Mouse (Mus musculus) intestine, embryonic 15.5 days (tissue): ENCODE measurements around the gene Ak4. TPM values are rescaled to one million over a fixed set of nuclear protein-coding genes. Genes with fewer than 3 reads are reported as not detected.

Experiments used
- ATAC-seq: fragments of 200-750 bp; cut with Nextera tagmentation; 2 replicates; pipeline ENCODE4 v1.8.0; 2017; ENCODE audit warnings: moderate TSS enrichment, moderate library complexity
- H3K27ac ChIP-seq: fragments of 300-500 bp; sonication (generic); 2 replicates; pipeline ENCODE4 v1.5.1; 2015; ENCODE audit warnings: mild to moderate bottlenecking, inconsistent platforms
- H3K27me3 ChIP-seq: fragments of 300-500 bp; sonication (generic); replicated peaks from 2 replicates; pipeline ENCODE4 v1.6.1; 2015; ENCODE audit warnings: inconsistent platforms
- H3K36me3 ChIP-seq: fragments of 300-500 bp; sonication (generic); 2 replicates; pipeline ENCODE4 v1.6.1; 2015; ENCODE audit warnings: inconsistent platforms
- H3K4me1 ChIP-seq: fragments of 300-500 bp; sonication (generic); replicated peaks from 2 replicates; pipeline ENCODE4 v1.6.1; 2015; ENCODE audit warnings: inconsistent platforms
- H3K4me2 ChIP-seq: fragments of 300-500 bp; sonication (generic); replicated peaks from 2 replicates; pipeline ENCODE4 v1.6.1; 2015; ENCODE audit warnings: mild to moderate bottlenecking, inconsistent platforms
- H3K4me3 ChIP-seq: fragments of 300-500 bp; sonication (generic); replicated peaks from 2 replicates; pipeline ENCODE4 v1.5.1; 2015; ENCODE audit warnings: inconsistent platforms
- H3K9ac ChIP-seq: fragments of 300-500 bp; sonication (generic); 2 replicates; pipeline ENCODE4 v1.6.1; 2015; ENCODE audit warnings: inconsistent platforms
- H3K9me3 ChIP-seq: fragments of 300-500 bp; sonication (generic); 2 replicates; pipeline ENCODE4 v1.6.1; 2016; ENCODE audit warnings: inconsistent platforms
- WGBS: fragments of 180-500 bp; shearing (Covaris S2); methylation state at CpG from one replicate; pipeline ENCODE4 v1.1.7; 2015; 5-methylcytosine and 5-hydroxymethylcytosine counted together
- polyA plus RNA-seq: library from polyadenylated mRNA; unstranded; fragments of >200 nt; fragmentation: Nextera tagmentation; extraction: Ambion mirVana; gene quantifications from 2 replicates; pipeline ENCODE4 v1.2.1, GENCODE M21; 2015

Gene Ak4
- polyA plus RNA-seq, 1 experiment from 2014 or later = 25.1 TPM

DNA sequence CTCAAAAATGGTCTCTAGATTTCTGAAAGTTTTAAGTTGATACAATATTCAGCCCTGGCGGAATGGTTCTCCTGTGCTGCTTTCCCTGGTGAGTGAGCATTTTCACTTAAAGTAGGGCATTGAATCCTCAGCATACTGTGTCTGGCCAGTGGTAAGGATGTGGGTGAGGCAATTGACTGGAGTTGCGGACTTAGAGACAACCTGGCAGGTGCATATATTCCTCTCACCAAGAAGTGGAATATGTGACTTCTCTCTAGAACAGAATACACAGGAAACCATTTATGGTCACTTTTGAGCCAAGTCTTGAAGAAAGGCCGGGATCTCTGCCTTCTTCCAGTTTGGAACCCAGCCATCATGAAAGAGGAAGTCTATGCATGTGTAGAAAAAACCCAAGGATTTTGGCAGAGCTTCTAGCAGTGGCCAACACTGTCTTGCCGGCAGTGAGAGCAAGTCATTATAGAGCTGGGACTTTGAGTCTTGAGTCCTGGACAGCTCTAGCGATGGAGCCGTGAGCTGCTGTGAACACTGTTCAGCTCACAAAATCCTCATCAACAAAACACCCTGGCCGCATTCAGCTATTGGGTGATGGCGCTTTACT lies 71.3 kb downstream of the Ak4 start:
- Histone ChIP-seq H3K4me1 (no peaks in the 10 kb centered on the region), H3K27me3 (no peaks in the 10 kb centered on the region), H3K4me3 (no peak overlapping the region), H3K36me3 (no peaks in the 10 kb centered on the region), H3K9me3 (no peaks in the 10 kb centered on the region), H3K4me2 (no peak overlapping the region), H3K9ac (no peak overlapping the region), H3K27ac (no peak overlapping the region)
- no peak for ATAC-seq
- 80% methylated on average over 8 of the region's 8 CpGs for WGBS

DNA sequence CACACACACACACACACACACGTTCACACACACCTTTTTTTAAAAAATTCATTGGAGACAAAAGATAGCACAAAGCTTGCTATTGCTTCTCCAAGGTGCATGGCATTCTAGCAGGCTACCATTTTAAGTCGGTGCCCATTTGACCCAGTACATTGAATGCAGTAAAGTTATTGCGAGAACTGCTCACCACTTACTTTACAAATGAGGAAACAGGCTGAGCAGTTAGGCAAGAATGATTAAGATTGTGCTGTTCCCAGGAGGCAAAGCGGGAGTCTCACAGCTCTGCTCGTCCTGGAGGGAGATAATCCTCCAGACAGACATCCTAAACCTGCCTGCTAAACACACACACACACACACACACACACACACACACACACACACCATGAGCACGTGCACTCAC lies 72.6 kb downstream of the Ak4 start:
- H3K4me1 ChIP-seq = peaks cover 5% of the 10 kb centered on the region
- no peak overlapping the region for H3K9ac ChIP-seq
- H3K27ac ChIP-seq = no peak overlapping the region
- no peaks in the 10 kb centered on the region for H3K36me3 ChIP-seq
- 71% methylated on average over 6 of the region's 6 CpGs for WGBS
- no peak overlapping the region for H3K4me3 ChIP-seq
- H3K27me3 ChIP-seq = peaks cover 6% of the 10 kb centered on the region
- ATAC-seq = no peak
- H3K9me3 ChIP-seq = no peaks in the 10 kb centered on the region
- no peak overlapping the region for H3K4me2 ChIP-seq

DNA sequence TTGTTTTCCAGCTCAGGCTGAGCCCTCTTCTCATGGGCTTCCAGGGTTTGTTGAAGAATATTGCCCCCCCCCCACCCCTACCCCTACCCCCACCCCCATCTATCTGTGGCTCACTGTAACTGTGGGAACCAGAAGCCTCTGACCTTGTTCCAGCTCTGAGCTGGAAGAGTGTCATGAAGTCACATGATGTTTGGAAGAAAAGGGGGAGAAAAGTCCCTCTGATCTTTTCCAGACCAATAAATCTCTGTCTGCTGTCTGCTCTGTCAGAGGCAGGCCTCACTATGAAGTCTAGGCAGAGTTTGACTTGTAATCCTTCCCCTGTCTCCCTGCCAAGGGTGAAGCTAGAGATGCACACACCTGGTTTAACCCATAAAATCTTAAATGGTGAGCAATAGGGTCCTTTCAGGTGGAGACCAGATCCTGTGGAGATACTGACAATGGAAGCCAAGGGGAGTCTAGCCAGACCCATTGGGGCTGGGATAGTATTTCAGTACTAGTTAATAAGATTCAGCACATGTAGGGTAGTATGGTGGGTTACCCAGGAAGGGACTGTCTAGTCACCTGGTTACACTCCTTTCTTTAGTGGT lies 74.6 kb downstream of the Ak4 start:
- peaks cover 9% of the 10 kb centered on the region for H3K4me1 ChIP-seq
- no peak for ATAC-seq
- H3K27ac ChIP-seq = no peak overlapping the region
- no peak overlapping the region for H3K4me3 ChIP-seq
- no peak overlapping the region for H3K4me2 ChIP-seq
- H3K9ac ChIP-seq = no peak overlapping the region
- no peaks in the 10 kb centered on the region for H3K9me3 ChIP-seq
- H3K36me3 ChIP-seq = no peaks in the 10 kb centered on the region
- H3K27me3 ChIP-seq = peaks cover 15% of the 10 kb centered on the region

DNA sequence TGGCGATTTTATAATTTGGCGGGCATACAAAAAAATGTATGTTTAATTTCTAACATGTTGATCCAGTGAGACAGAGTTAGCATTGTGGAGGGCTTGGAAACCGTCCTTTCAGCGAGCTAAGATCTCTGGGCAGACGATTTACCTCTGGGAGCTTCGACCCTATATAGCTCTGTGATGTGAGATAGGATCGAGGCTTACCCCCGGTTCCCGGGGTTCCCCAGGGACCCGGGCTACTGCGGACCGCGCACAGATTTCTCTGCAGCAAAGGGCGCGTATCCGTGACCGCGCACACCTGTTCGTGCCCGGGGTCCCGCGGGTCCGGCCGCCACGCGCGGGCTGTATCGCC lies 77.1 kb downstream of the Ak4 start:
- H3K4me1 ChIP-seq = peaks cover 9% of the 10 kb centered on the region
- H3K4me2 ChIP-seq = peak overlapping the region; percentile 98
- H3K4me3 ChIP-seq = peak overlapping the region; percentile 56
- H3K27ac ChIP-seq = no peak overlapping the region
- no peaks in the 10 kb centered on the region for H3K36me3 ChIP-seq
- peaks cover 18% of the 10 kb centered on the region for H3K27me3 ChIP-seq
- no peaks in the 10 kb centered on the region for H3K9me3 ChIP-seq
- peak overlapping the region; percentile 39; the same call in 1 of the 2 replicates for H3K9ac ChIP-seq
- ATAC-seq = peak; percentile 34; the same call in 1 of the 2 replicates
- 2% methylated on average over 28 of the region's 28 CpGs for WGBS

DNA sequence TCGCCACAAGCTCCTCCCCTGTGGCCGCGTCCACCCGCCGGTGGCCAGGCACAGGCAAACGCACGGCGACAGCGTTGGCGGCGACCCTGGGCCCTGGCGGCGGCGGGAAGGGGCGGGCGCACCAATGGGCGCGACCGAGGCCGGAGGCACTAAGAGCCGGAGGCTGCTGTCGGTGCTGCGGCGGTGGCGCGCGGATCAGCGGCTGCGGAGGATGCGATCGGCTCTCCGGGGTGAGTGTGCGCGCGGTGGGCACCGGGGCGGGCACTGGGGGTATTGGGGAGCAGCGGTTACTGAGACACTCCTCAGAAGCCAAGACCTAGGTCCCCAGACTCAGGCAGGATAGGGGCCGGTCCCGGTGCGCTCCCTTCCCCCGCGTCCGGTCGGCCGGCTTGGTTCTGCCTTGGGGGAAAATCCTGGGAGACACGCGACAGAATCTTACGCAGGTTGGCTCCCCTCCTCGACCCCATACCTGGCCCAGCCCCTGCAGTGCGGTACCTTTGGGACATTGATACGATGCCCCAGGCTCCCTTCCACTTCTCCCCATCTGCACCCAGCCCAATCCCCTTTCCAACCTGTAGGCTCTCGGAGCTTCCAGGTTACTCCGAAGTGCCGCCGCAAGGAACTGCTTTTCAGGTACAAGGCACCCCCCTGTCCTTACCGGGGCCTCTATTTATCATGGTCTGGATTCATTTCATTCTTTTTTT lies 77.6 kb downstream of the Ak4 start, which contains the start of gene Dnajc6:
Gene Dnajc6 (plus strand): TSS at position 115 of the 704 bp plus-strand sequence.
- under 1% methylated on average over 57 of the region's 57 CpGs for WGBS
- peak; percentile 80 for ATAC-seq

DNA sequence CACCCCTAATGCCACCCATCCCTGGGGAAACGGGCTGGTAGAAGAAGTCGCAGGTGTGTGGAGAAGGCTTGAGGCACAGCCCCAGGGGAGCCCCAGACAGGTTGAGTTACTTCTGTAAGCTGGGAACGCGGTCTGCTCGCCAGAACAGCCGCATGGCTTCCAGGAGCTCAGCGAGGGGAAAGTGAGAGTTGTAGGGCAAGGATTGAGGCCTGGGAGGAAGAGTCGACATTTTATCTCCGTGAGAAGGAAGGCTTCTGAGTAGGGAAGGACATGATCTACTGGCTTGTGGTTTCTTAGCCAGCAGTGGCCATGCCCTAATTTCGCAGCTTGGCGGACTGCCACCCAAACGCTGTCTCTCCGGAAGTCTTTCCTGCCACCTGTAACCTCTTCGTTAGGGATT lies 78.3 kb downstream of the Ak4 start:
- Histone ChIP-seq H3K36me3 (no peaks in the 10 kb centered on the region), H3K27ac (no peak overlapping the region), H3K4me2 (peak overlapping the region; percentile 98), H3K9ac (no peak overlapping the region), H3K4me1 (peaks cover 9% of the 10 kb centered on the region), H3K9me3 (no peaks in the 10 kb centered on the region), H3K27me3 (peaks cover 18% of the 10 kb centered on the region), H3K4me3 (peak overlapping the region; percentile 56)
- 4% methylated on average over 14 of the region's 14 CpGs for WGBS
- ATAC-seq = 0 out of 2 replicates have a peak, but pooled peaks have one; percentile 20

More for the DNA sequence above, 77.6 kb downstream of the Ak4 start, which contains the start of gene Dnajc6:
- no peak within 1 kb of the TSS for H3K27ac ChIP-seq
- H3K4me1 ChIP-seq = peaks cover 9% of the 10 kb centered on the region
- no peaks in the 10 kb centered on the region for H3K36me3 ChIP-seq
- H3K9me3 ChIP-seq = no peaks in the 10 kb centered on the region
- peaks cover 18% of the 10 kb centered on the region for H3K27me3 ChIP-seq
- peak within 1 kb of the TSS; percentile 39; the same call in 1 of the 2 replicates for H3K9ac ChIP-seq
- H3K4me2 ChIP-seq = peak within 1 kb of the TSS; percentile 98
- peak within 1 kb of the TSS; percentile 56 for H3K4me3 ChIP-seq

DNA sequence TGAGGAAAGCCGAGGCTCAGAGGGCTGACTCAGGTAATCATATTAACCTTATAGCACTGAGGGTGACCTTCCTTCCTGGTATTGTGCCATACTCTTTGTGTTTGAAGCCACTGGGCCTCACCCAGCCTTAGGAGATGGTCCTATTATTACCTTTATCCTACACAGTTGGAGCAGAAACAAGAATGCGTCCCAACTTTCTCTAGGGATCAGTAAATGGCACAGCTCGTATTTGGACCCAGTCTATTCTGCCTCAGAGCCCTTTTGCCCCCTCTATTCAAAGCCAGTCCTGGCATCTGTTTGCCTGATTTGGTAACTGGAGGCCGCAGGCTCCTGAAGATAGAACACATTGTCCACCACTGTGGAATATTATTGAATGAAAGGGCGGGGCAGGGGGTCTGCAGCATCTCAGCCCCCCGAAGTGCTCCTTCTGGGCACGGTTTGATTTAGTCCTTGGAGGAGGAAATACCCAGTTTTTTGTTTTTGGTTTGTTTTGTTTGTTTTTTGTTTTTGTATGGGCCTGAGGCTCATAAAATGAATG lies 85.5 kb downstream of the Ak4 start:
- no peak for ATAC-seq
- Histone ChIP-seq H3K36me3 (no peaks in the 10 kb centered on the region), H3K4me1 (peaks cover 12% of the 10 kb centered on the region; the same call in 1 of the 2 replicates), H3K4me3 (no peak overlapping the region), H3K4me2 (no peak overlapping the region), H3K9me3 (no peaks in the 10 kb centered on the region), H3K27ac (no peak overlapping the region), H3K27me3 (peaks cover 6% of the 10 kb centered on the region; the same call in 1 of the 2 replicates), H3K9ac (no peak overlapping the region)
- 78% methylated on average over 7 of the region's 7 CpGs for WGBS

DNA sequence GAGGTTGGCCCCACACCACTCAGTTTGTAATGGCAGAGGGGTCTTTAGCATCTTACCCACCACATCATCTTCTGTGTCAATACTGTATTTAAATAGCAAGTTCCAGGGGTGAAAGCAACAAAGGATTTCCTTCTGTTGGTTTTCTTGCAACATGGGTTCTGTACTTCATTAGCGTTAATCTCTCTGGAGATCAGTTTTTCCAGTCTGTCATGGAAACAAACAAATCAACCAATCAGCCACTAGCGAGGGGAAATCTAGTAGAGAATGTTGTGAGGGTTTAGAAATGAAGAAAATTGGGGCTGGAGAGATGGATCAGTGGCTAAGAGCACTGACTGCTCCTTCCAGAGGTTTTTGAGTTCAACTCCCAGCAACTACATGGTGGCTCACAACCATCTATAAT lies 86.9 kb downstream of the Ak4 start:
- Histone ChIP-seq H3K36me3 (no peaks in the 10 kb centered on the region), H3K27ac (no peak overlapping the region), H3K27me3 (peaks cover 6% of the 10 kb centered on the region; the same call in 1 of the 2 replicates), H3K4me1 (peaks cover 12% of the 10 kb centered on the region; the same call in 1 of the 2 replicates), H3K4me3 (no peak overlapping the region), H3K9ac (no peak overlapping the region), H3K9me3 (no peaks in the 10 kb centered on the region), H3K4me2 (no peak overlapping the region)
- ATAC-seq = no peak
- WGBS = 71% methylated on average over 2 of the region's 2 CpGs

DNA sequence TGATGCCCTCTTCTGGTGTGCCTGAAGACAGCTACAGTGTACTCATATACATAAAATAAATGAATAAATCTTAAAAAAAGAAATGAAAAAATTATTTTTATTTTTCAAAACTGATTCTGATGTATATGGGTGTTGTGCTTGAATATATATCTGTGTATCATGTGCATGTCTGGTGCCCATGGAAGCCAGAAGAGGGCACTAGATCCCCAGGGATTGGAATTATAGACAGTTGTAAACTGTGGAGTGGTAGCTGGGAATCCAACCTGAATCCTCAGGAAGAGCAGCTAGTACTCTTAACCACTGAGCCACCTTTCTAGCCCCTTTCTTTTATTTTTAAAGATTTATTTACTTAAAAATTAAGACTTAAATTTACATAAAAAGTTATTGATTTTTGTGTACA lies 87.3 kb downstream of the Ak4 start:
- Histone ChIP-seq H3K27me3 (peaks cover 6% of the 10 kb centered on the region; the same call in 1 of the 2 replicates), H3K4me2 (no peak overlapping the region), H3K36me3 (no peaks in the 10 kb centered on the region), H3K9ac (no peak overlapping the region), H3K9me3 (no peaks in the 10 kb centered on the region), H3K27ac (no peak overlapping the region), H3K4me3 (no peak overlapping the region), H3K4me1 (peaks cover 12% of the 10 kb centered on the region; the same call in 1 of the 2 replicates)
- no peak for ATAC-seq

DNA sequence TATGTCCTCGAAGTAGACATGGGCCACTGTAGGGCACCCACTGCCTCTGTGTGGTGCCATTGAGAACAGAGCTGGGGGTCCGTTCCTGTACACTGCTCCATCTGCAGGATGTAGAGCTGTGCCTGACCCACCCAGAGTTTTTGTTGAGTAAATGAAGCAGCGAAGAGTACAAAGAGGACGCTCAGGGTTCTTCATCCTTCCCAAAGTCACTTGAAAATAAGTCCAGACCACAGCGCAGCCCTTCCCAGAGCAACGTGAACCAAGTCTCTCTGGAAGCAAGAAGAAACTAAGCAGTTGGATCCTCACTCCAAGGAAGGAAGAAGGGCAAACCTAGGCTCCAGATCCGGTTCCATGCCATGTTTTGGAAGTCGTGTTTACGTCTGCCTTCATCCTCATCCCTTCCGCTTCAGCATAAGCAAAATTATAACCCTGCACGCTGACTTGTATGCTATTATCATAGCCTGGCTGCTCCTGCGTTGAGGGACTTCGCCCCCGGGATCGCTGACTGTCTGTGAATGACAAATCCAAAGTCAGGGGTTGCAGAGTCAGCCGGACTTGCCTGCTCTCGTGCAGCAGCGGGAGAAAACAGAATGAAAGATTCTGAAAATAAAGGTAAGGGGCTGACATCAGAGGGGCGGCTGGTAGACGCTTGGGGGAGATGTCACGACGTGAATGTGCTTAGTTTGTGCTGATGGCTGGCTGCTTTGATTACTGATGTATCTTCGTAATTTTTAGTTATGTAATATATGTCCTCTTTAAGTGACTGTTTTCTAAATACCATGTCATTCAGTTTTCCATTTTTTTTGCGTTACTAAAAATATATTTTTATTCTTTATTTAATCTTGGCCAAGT lies 88.7 kb downstream of the Ak4 start:
- Histone ChIP-seq H3K4me2 (peak overlapping the region; percentile 70), H3K4me1 (peaks cover 12% of the 10 kb centered on the region; the same call in 1 of the 2 replicates), H3K4me3 (peak overlapping the region; percentile 37), H3K27me3 (peaks cover 6% of the 10 kb centered on the region; the same call in 1 of the 2 replicates), H3K27ac (no peak overlapping the region), H3K9ac (no peak overlapping the region), H3K9me3 (no peaks in the 10 kb centered on the region), H3K36me3 (no peaks in the 10 kb centered on the region)
- WGBS = 10% methylated on average over 24 of the region's 24 CpGs
- ATAC-seq = peak; percentile 57

DNA sequence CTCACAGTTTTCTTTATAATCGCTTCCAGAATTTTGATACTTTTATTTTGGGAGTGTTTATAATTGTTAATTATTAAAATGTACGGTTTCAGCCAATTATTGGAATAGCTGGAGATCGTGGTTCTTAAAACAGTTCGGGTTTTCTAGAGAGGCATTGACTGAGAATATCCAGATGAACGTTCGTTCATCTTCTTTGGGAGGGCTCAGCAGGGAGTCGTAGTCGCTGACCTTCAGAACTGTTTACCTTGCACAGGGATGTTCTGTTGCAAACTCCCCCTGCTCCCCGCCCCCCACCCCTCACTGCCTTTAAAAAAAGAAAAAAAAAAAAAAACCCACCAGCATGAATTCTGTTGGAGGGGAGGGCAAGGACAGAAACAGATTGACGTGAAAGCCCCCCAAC lies 89.4 kb downstream of the Ak4 start:
- Histone ChIP-seq H3K27me3 (peaks cover 6% of the 10 kb centered on the region; the same call in 1 of the 2 replicates), H3K9ac (peak overlapping the region; percentile 51), H3K36me3 (no peaks in the 10 kb centered on the region), H3K4me1 (peaks cover 12% of the 10 kb centered on the region; the same call in 1 of the 2 replicates), H3K4me2 (peak overlapping the region; percentile 77), H3K9me3 (no peaks in the 10 kb centered on the region), H3K27ac (no peak overlapping the region), H3K4me3 (peak overlapping the region; percentile 30)
- ATAC-seq = no peak
- WGBS = 4% methylated on average over 10 of the region's 10 CpGs
